Mouse (Mus musculus) cerebellum, postnatal 4 days (tissue): ENCODE measurements at regions not wholly inside any gene's neighbourhood (a gene's known extent, or its start where the extent isn't known, plus 50 kb on each side); places are given as distances from the start of the nearest gene placed in this dataset.
"Not testable (repeated sequence)": the region's sequence is repeated elsewhere in the genome, so short reads cannot be mapped to it uniquely, and the experiment has no call there.

Experiments
- DNase-seq, 2 experiments: peaks; one replicate each; pipeline ENCODE4 v3.0.0; 2022; ENCODE audit warnings: low spot score in 2 of 2, mixed read lengths in 1 of 2

DNA sequence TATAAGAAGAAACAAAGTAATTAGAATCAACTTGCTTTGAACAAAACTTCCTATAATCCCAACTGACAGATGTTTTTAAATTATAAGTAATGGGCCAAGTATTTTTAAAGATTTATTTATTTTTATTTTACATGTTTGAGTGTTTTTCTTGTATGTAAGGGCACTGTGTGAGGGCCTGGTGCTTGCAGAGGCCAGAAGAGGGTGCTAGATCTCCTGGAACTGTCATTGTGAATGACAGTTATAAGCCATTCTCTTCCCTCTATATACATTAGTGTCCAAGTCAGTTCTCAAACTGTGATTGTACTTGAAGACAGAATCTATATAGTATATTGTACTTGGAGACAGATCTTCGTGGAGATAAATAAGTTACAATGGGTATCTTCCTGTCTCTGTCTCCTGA lies 149.1 kb upstream of the Palmd start:
- DNase-seq = no peak

DNA sequence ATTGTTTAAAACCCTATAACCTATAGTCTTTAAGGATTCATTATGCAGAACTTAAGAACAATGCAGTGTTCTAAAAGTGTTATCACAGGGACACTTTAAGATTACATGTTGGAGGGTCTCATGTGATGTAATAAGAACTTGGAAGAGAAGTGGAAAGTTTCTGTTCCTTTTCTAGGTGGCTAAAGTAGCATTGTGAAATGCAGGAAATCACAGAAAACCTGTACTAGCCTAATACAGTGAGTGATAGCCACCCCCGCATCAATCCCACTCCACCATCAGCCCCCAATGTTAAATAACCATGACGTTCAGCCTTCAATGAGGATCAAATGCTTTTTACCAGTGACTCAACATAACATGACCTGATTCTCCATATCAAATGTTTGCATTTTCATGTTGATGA lies 147.4 kb upstream of the Palmd start:
- no peak for DNase-seq

DNA sequence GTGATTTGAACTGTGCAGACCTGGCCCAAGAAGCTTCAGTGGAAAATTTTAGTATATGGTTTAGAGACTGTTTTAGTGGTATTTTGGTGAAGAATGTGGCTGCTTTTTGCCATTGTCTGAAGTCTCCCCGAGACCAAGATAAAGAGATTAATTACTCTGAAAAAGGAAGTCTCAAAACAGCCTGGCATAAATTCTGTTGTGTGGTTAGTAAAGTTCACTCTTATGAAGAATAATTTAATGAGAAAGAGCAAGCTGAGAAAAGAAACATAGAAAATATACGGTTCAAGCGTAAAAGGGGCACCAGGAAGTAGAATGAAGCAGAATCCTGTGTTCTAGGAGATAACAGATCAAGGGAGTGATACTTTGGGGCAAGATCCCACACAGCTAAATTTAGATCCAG lies 144.0 kb upstream of the Palmd start:
- no peak for DNase-seq

DNA sequence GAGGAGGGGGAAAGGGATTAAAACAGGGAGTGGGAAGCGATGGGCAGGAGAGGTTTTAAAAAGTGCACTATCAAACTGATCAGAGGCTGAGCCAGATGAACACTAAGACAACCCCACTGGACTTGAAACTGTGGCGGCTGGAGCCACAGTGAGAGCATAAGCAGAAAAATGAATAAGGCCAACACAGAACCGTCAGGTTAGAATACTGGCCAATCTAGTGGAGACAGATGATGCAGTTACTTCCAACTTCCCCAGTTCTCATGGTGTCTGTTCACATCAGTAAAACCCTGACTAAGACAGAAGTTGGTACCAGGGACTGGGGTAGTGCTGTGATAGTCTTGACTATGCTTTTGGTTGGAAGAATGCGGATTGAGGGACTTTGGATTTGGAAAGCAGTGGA lies 143.5 kb upstream of the Palmd start:
- no peak for DNase-seq

DNA sequence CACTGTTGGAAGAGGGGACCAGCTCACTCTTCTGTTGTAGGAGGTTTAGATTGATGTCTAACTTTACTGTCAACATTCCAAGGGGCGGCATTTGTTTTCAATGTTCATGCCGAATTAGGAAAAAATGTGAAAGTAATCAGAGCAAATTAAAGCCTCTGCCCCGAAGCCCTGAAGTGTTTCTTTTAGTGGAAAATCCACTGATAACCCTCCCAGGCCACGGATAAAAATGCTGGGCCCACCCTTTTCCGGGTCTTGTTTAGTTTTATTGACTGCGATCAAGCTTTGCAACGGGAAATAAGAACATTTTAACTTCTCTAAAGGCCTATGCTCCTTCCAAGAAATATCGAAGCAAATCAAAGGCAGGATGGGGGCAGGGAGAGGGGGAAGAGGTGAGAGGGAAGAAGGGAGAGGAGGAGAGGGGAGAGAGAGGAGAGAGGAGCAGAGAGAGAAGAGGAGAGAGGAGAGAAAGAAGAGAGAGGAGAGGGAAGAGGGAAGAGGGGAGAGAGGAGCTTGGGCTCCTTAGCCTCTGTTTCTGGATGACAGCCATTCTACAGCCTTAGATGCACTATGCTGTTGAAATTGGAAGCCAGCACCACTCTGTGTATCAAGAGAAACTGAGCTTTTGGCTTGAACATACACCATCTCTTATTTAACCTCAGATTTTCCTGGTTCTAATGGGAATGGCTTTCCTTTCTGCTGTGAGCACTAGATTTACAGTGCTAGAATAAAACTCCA lies 140.3 kb upstream of the Palmd start:
- DNase-seq = no peak

DNA sequence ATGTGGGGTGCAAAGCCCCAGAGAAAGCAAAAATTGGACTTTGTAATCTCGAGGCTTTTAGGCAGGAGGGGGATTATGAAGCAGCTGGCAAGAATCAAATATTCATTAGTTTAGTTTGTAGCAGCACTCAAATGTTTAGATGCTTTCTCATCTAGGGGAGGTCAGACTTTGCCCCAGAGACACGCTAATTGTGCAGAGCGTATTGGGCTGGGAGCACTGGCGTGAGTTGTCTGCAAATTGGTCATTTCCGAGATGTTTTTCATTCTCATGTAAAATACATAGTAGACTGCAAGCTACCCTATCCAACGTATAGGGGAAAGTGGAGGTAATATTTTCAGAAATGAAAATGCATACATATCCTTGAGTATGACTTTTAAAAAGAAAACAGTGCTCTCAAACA lies 139.2 kb upstream of the Palmd start:
- DNase-seq = no peak

DNA sequence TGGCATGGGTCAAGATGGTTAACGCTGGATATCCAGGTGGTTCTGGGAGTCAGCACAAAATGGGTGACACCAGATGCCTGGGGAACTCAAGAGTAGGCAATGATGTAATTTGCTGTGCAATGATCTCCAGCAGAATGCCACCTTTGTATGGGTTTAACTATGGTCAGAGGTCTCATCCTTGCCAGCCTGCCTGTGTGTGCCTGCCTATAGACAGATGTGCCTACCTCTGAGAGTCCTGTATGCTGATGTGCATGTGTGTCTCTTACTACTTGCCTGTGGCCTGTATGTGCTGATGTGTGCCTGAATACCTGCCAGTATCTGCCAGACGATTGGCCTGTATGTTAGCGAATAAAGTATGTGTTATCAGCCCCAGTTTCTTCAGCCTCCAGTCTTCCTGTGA lies 138.6 kb upstream of the Palmd start:
- no peak for DNase-seq

DNA sequence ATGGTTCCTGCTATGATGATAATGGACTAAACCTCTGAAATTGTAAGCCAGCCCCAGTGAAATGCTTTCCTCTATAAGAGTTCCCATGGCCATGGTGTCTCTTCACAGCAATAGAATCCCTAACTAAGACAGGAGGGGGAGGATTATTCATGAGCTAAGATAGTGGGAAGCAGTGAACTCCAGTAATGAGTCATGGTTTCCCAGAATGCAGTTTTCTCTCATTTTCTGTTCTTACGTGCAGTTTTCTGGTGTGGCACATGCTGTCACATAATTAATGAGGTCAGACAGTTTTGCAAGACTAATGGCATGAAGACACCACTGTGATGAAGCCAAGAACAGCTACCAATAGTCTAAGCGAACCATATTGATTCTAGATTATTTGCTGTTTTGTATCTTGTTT lies 118.9 kb upstream of the Palmd start:
- no peak for DNase-seq

DNA sequence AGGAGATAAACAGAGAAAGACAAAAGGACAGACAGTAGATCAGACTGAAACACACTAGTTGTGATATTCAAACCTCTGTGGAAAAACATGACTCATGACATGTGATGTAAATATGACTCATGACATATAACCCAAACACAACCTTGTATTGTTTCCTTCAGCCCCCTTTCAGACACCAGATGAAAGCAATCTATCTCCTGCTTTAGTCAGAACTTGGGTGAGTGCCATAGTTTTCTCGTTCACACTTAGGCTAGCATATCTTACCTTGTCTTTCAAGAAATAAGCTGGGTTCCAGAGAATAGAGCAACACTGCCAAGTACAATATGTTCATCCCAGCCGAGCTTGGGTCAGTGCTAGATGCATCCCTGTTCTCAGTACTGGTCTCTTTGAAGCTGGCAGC lies 107.9 kb upstream of the Palmd start:
- no peak for DNase-seq

DNA sequence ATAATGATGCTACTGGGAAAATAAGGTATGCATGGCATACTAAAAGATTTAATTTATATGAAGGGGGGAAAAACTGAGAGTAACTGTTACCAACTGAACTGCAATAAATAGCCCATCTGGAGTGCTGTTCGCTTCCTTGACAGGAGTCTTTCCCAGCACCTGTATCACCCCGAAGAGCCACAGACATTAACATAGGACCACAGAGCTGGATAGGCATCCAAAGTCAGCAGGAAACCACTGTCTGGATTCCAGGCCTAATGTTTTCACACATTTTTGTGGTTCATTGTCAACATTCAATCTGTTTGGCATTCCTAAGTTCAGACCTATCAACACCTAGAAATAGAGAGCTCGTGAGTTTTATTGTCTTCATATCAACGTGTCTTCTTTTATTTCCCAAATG lies 104.6 kb upstream of the Palmd start:
- no peak for DNase-seq

DNA sequence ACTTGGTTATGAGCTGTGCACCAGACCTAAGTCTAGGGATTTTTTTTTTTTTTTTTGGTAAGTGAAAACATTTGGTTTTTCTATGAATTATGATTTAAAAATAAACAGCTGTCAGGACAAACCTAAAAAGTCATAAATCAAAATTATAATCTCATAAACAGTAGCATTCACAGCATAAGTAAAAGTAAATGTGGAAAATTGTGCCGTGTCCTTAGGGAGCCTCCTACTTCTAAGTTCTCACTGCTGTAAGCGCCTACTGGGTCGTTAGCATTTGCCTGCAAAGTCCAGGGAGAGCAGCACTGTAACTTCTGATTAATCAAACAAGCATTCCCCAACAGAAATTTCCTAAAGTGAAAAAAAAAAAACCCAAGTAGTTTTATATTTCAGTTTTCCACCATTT lies 104.2 kb upstream of the Palmd start:
- no peak for DNase-seq

DNA sequence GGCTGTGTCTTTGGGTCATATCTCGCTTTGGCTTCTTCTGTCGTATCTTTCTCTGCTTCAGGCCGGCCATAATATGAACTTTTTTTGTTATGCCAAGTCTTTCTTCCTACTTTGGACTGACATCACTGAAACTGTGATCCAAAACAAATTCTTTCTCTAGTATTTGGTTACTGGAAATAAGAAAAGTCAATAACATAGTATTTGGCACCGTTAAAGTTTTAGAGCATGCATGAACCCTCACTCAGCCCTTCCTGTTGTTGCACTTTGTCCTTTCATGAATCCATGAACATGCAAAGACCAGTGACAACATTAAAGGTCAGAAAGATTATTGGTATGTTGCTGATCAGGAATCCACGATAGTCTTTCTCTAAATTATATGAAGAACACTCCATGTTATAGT lies 103.1 kb upstream of the Palmd start:
- DNase-seq = no peak

DNA sequence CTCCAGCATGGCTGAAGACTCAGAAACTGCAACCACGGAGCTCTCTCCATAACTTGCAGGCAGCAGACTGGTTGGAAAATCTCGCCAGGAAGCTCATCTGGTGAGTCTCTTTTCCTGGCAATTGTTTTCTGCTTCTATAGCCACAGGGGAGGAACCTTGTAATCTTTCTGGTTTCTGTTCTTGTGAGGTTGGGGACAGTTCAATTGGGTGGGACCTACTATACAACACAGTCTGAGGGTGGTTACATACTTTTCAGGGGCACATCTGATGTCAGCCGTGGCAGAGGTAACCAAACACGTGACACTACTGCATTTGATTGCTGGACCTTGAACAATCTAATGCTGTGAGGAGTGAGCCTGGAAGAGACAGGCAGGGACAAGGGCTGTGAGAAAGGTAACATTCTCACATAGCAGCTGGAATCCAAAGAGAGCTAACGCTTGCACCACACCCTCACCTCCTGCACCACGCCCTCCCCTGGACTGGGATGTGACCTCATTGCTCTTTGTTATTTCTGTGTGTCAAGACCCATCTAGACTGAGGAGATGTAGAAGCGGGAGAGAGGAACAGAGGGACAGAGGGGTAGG lies 98.8 kb upstream of the Palmd start:
- no peak for DNase-seq

DNA sequence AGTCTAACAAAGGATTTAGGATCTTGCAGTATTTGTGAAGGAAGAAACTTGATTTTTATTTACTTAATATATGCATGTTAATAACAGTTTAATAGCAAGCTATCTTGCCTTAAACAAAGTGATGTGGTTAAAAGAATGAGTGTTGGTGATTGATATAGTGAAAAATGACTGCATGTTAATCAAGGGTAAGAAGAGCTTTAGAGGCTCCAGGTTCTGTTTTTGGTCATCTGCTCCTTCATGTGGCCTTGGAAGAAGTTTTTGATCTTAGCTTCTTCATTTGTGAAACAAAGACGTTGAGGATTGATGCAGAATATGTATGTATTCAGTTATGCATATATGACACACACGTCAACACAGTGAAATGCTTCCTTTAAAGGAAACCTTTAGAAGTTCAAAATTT lies 97.1 kb upstream of the Palmd start:
- no peak for DNase-seq

DNA sequence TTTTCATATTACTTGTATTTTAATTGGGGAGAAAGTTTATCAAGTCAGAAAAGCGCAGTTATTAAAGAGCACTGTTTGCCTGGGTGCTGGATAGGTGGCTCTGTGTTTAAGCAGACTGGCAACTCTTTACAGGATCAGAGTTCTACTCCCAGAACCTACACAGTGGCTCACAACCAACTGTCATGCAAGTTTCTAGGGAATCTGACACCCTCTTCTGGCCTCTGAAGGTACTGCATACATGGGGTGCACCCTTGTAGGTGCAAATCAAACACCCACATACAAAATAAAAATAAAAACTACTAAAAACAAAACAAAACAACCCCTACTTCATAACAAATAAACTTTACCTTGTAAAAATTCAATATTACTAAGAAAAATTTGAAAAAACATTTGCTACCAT lies 93.0 kb upstream of the Palmd start:
- DNase-seq = peak in 1 of 2 experiments; percentile 21

DNA sequence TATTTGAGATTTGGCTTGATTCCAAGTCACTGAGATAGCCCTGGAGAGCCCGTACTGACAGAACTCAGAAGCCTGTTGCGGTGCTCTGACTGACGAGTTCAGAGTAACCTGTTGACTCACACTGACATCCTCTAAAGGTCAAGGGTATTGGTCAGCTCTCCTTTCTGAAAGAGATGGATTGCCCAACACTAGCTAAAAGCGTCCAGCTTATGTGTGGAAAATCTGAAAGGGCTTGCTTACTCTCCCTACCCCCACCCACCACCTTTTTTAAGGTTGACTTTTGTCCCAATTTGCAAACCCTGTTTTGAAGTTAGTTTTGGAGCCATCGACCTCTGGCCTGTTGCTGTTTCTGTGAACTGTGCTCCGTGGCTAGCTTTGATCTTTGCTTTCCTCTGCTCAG lies 92.4 kb upstream of the Palmd start:
- DNase-seq = no peak

DNA sequence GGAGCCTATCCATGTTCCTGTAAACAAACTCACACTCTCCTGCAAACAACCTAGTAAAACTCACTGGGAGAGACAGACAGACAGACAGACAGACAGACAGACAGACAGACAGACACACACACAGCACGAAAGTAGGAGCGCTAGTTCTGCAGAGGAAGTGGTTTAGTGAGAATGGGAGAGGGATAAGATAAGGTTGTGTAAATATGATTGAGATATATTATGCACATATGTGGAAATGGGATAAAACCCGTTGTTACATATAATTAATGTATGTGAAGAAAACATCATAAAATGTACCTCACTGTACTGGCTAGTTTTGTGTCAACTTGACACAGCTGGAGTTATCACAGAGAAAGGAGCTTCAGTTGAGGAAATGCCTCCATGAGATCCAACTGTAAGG lies 85.9 kb upstream of the Palmd start:
- not testable (repeated sequence) for DNase-seq

DNA sequence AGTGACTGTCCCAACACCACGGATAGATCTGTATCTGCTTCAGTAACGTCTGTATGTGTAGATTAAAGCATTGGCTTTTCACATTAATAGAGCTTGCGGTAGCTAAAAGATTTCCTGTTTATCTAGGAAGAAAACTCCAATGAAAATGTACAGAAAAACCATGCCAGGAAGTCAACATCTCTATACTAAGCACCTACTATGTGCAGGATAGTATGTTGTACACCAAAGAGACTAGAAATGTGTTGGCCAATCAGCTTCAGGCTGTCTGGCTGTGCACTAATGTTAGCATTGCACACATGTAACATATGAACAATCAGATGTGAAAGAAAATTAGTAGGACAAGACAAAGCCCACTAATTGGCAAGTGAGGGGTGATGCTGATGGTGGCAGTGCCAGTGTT lies 82.6 kb upstream of the Palmd start:
- DNase-seq = no peak

DNA sequence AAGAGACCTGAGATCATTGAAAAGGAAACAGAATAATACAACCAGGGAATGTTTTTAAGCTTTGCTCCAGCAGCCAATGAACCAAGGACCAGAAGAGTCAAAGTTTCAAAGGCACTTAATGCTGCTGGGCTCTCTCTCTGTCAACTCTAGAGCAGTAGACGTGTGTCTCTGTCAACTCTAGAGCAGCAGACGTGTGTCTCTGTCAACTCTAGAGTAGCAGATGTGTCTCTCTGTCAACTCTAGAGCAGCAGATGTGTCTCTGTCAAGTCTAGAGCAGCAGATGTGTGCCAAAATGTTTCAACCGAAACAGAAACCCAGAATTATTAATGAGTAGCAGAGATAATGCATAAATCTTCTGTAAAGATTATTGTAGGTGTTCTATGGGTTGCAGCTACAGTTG lies 82.1 kb upstream of the Palmd start:
- no peak for DNase-seq

DNA sequence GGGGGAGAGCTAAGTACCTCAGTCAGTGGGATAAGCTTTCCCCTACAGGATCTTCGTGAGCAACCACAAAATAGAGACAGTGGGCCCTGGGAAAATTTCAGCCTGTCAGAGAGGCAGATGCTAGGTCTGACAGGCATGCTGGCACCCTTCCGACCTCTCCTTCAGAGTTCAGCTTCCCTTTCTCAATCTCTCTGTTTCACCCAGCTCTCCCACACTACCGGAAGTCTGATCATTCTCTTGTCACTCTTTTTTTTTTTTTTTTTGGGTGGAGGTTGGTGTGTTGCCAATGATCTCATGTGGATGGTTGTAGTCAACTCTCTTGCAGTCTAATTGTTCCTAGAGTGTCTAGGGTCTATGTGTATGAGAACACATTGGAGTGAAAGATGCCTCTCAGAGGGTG lies 80.6 kb upstream of the Palmd start:
- DNase-seq = no peak

DNA sequence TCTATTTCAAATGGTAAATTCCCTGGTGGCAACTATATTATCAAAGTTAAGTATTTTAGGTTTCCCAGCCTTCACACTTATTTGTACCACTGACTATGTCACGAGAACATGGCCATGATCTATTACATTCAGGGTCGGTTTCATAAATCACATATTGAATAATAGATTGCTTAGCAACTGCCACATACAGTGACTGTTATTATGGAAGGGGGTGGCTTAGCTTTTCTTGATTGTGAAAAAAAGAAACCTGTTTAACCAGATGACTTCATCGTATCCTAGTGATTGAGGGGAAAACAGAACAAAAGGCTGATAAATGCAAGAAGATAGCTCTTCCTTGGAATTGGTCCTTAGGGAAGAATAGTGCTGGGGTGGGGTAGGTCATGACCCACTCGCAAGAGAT lies 76.0 kb upstream of the Palmd start:
- DNase-seq = no peak

DNA sequence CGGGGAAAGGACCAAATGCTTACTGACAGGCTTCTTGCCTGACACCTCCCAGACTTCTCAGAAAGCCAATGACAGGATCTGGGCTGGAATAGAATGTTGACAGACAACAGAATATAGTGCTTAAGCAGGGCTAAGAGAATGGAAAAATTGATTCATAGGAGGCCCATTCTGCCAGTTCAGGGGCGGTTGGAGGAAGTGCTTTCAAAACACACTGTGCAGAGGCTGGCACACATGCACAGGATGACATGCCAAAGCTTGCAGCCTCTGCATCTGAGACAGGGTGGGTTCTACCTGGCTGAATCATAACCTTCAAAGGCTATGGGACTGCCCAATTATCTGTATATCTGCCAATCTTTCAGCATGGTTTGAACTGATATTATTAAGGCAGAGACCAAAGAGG lies 75.5 kb upstream of the Palmd start:
- DNase-seq = no peak

DNA sequence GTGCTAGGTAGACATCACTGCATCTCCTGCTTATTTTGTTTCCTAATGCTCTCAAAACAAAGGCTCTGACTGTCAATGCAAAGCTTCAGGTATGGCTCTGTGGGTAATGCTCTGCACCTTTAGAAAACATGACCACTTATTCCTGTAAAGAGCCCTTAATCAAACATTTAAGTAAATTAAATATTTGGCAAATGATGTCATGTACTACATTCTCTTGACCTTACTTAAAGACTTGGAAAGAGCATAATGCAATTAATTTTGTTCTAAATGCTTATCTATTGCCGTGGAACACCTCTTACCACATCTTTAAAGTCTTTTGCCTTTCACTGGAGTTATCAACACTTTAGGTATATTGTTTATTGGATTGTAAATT lies 70.1 kb upstream of the Palmd start:
- DNase-seq = no peak

DNA sequence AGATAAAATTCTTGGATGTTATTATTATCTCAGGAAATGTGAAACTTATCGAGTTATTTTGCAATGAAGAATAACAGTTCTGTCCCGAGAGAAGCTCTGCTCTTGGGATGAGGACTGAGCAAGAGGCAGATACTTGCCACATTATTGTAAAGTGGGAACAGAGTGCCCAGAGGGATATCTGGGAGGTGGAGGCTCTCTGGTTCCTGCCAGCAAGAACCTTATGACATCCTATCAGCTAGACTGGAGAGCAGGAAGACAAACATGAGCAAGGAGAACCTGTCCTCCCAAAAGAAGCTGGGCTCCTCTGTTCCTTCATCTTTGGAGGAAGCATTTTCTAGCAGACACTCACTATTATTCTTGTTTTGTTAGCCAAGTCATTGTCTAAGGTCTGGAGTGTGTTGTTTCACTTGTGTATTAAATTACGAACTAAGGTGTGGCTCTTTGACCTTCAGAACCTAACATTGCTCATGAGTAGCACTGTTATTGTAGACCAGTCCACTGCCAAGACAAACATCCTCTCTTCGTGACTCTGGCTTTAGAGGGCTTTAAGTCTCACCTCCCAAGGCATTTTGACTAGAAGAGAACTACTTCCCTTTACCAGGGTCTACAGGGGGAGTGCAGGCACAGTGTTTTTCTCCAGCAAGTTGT lies 69.6 kb upstream of the Palmd start:
- no peak for DNase-seq
